8 mouse cellular contexts compared by ENCODE assay signal in genomic region chr2:27886148-27886551, GRCm38 (mm10). TPM values are rescaled to one million over a fixed set of nuclear protein-coding genes. Genes with fewer than 3 reads are reported as not detected.
A peak's percentile ranks its signal among the peaks of the same experiment; 100 is the strongest.
DNase-seq lines count a peak whose midpoint lies in the region; ATAC-seq lines count a peak whose summit lies in the region.

Gene Col5a1, plus strand, starts transcription at chr2:27886425.

- H3K9me3 ChIP-seq in hindbrain, embryonic 15.5 days: no peaks in the 10 kb centered on the region
- H3K9me3 ChIP-seq in liver, embryonic 11.5 days (ENCODE audit: control insufficient read depth, low read length): no peaks in the 10 kb centered on the region
- no peaks in the 10 kb centered on the region for H3K9me3 ChIP-seq in neural tube, embryonic 13.5 days

- DNase-seq in cerebellum, postnatal 4 days (ENCODE audit: low spot score in 2 of 2): peak; percentile 31 to 62
- no peak for DNase-seq in cerebellum, adult 9-11 months
- DNase-seq in adrenal gland, postnatal 36 days: peak; percentile 93 to 96
- peak; percentile 57 to 73 for DNase-seq in gastrocnemius, adult 8-10 months (ENCODE audit: low spot score in 2 of 2)
- peak; percentile 81 for DNase-seq in liver, embryonic 11.5 days (ENCODE audit: low spot score)
- DNase-seq in thymus, postnatal 4 days: peak; percentile 83

- H3K27ac ChIP-seq in hindbrain, embryonic 15.5 days (replicated peaks): peak within 1 kb of the TSS; percentile 60; the same call in 1 of the 2 replicates
- H3K27ac ChIP-seq in liver, embryonic 11.5 days (ENCODE audit: low read depth, low read length): peak within 1 kb of the TSS; percentile 60
- H3K27ac ChIP-seq in neural tube, embryonic 13.5 days (replicated peaks): peak within 1 kb of the TSS; percentile 68

- H3K27me3 ChIP-seq in hindbrain, embryonic 15.5 days: peaks cover 21% of the 10 kb centered on the region
- H3K27me3 ChIP-seq in liver, embryonic 11.5 days (replicated peaks; ENCODE audit: control insufficient read depth, insufficient read depth, low read length): peaks cover 55% of the 10 kb centered on the region
- H3K27me3 ChIP-seq in neural tube, embryonic 13.5 days: peaks cover 33% of the 10 kb centered on the region

- peak within 1 kb of the TSS; percentile 47 for H3K9ac ChIP-seq in hindbrain, embryonic 15.5 days
- H3K9ac ChIP-seq in liver, embryonic 11.5 days (ENCODE audit: low read depth, low read length): peak within 1 kb of the TSS; percentile 67
- peak within 1 kb of the TSS; percentile 66 for H3K9ac ChIP-seq in neural tube, embryonic 13.5 days

- ATAC-seq in hindbrain, embryonic 15.5 days (ENCODE audit: low FRiP score, low read depth): peak; percentile 85
- peak; percentile 74 for ATAC-seq in liver, embryonic 11.5 days (replicated peaks; ENCODE audit: low FRiP score)
- peak; percentile 88 for ATAC-seq in neural tube, embryonic 13.5 days (ENCODE audit: low read depth)

- peaks cover 20% of the 10 kb centered on the region for H3K4me1 ChIP-seq in hindbrain, embryonic 15.5 days (replicated peaks)
- H3K4me1 ChIP-seq in liver, embryonic 11.5 days (replicated peaks; ENCODE audit: control insufficient read depth, insufficient read depth, low read length): peaks cover 5% of the 10 kb centered on the region
- peaks cover 43% of the 10 kb centered on the region for H3K4me1 ChIP-seq in neural tube, embryonic 13.5 days (replicated peaks)

- H3K36me3 ChIP-seq in hindbrain, embryonic 15.5 days: no peaks in the 10 kb centered on the region
- H3K36me3 ChIP-seq in liver, embryonic 11.5 days (ENCODE audit: control insufficient read depth, insufficient read depth, low read length): no peaks in the 10 kb centered on the region
- no peaks in the 10 kb centered on the region for H3K36me3 ChIP-seq in neural tube, embryonic 13.5 days

- H3K4me3 ChIP-seq in hindbrain, embryonic 15.5 days: peak within 1 kb of the TSS; percentile 54
- peak within 1 kb of the TSS; percentile 60 for H3K4me3 ChIP-seq in liver, embryonic 11.5 days (ENCODE audit: low read depth, low read length)
- peak within 1 kb of the TSS; percentile 48 for H3K4me3 ChIP-seq in neural tube, embryonic 13.5 days

- peak within 1 kb of the TSS; percentile 96 for H3K4me2 ChIP-seq in hindbrain, embryonic 15.5 days
- H3K4me2 ChIP-seq in liver, embryonic 11.5 days: peak within 1 kb of the TSS; percentile 76
- H3K4me2 ChIP-seq in neural tube, embryonic 13.5 days: peak within 1 kb of the TSS; percentile 75

- 0% methylated on average over 28 of the region's 45 CpGs for WGBS in hindbrain, embryonic 15.5 days
- WGBS in liver, embryonic 11.5 days: under 1% methylated on average over 43 of the region's 45 CpGs
- WGBS in neural tube, embryonic 13.5 days: under 1% methylated on average over 45 of the region's 45 CpGs

RNA-seq across cellular contexts. Expression of gene Col5a1, which starts in this region (rescaled TPM):
- total RNA-seq in adrenal gland, postnatal 36 days (2021): 10 to 100 TPM; 51.4 to 64.3 TPM
- total RNA-seq in gastrocnemius, adult 8-10 months (2022): 1 to 10 TPM; 5.5 to 9.9 (median 7.8) TPM
- 12.0 and 12.7 TPM in 2 replicates for polyA plus RNA-seq in hindbrain, embryonic 15.5 days (2015; fragmentation: Nextera tagmentation; extraction: Ambion mirVana)
- polyA plus RNA-seq in liver, embryonic 11.5 days (2014; fragmentation: Nextera tagmentation; extraction: Ambion mirVana): 23.3 and 27.9 TPM in 2 replicates
- polyA plus RNA-seq in neural tube, embryonic 13.5 days (2015; fragmentation: Nextera tagmentation; extraction: Ambion mirVana): 25.8 and 27.4 TPM in 2 replicates

Comparison
In these comparisons a context has a peak if more than half of its experiments do, and no peak if none do; other contexts are left out.
1. RNA of gene Col5a1 (total RNA-seq): 51.4 to 64.3 TPM in adrenal gland, postnatal 36 days; 5.5 to 9.9 TPM in gastrocnemius, adult 8-10 months; every median in the first group is over 4 times any median in the second.
2. Peak in every context shown above with its lines, with median percentiles within 50 percentile points of each other: ATAC-seq, H3K27ac ChIP-seq, H3K4me2 ChIP-seq, H3K4me3 ChIP-seq and H3K9ac ChIP-seq.